Mouse (Mus musculus): ENCODE results near the gene P3h3. TPM values are rescaled to one million over a fixed set of nuclear protein-coding genes. Genes with fewer than 3 reads are reported as not detected.

The P3h3 gene
- polyA plus RNA-seq, 1 experiment = 1.1 TPM

DNA sequence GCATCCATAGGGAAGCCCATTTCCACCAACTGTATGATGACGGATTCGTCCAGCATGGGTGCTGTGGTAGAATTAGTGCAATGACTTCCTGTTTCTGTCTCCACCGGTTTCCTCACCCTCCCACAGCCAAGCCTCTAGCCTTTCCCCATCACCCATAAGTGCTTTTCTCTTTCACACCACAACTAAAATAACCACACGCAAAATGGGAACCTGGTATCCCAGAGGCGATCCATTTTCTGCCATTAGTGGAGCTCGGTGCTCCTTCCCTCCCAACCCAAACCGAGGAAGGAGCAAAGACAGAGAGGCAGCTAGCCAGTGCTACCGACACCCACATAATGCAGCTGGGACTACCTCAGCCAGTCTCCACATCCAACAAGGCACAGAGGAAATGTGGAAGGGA, 39.6 kb downstream of the P3h3 start:
- Histone ChIP-seq H3K36me3 (ENCODE audit: control insufficient read depth, insufficient read depth) (peaks cover 26% of the 10 kb centered on the region), H3K4me2 (ENCODE audit: low read depth) (no peak overlapping the region), H3K4me3 (no peak overlapping the region), H3ac (ENCODE audit: control insufficient read depth, insufficient read length) (no peak overlapping the region), H3K79me2 (ENCODE audit: control insufficient read depth, insufficient read depth) (peaks cover 9% of the 10 kb centered on the region), H3K27me3 (ENCODE audit: control insufficient read depth, insufficient read depth, insufficient read length) (no peaks in the 10 kb centered on the region)
- TF ChIP-seq E2F4 (IDR thresholded peaks at IDR 0.05; ENCODE audit: insufficient read depth) (no peak), CEBPB (IDR thresholded peaks at IDR 0.05; ENCODE audit: insufficient read depth, poor library complexity, severe bottlenecking) (no peak), MYOG (IDR thresholded peaks at IDR 0.05; ENCODE audit: control insufficient read depth in 1 of 3, insufficient read depth in 1 of 3, insufficient read length in 2 of 3, low read depth in 2 of 3) (no peak), SRF (IDR thresholded peaks at IDR 0.05; ENCODE audit: control insufficient read depth, insufficient read length, low read depth) (no peak), TCF3 (IDR thresholded peaks at IDR 0.05; ENCODE audit: insufficient read length, low read depth) (no peak), MAX (IDR thresholded peaks at IDR 0.05; ENCODE audit: low read depth) (no peak), REST (IDR thresholded peaks at IDR 0.05; ENCODE audit: insufficient read depth, insufficient read length) (no peak), USF1 (IDR thresholded peaks at IDR 0.05; ENCODE audit: low read depth) (no peak)

DNA sequence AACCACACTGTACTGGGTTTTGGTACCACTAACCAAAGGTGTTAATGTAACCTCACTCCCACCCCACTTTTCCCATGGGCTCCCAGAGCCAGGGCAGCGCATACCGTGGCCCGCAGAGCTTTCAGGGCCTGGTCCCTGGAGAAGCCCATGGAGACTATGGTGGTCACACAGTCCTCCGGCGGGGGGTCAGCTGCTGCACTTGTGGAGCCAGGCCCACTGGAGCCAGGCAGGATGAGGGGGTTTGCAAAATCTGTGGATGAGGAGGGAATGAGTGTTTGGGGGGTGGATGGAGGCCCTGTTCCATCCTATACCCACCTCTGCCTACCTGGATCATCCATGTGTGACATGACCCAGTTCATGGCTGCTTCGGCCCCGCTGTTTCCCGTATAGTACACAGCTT, 40.0 kb downstream of the P3h3 start:
- H3K4me3 ChIP-seq = no peak overlapping the region
- TF ChIP-seq MYOG (IDR thresholded peaks at IDR 0.05; ENCODE audit: control insufficient read depth in 1 of 3, insufficient read depth in 1 of 3, insufficient read length in 2 of 3, low read depth in 2 of 3) (no peak), SRF (IDR thresholded peaks at IDR 0.05; ENCODE audit: control insufficient read depth, insufficient read length, low read depth) (no peak), POLR2A (IDR thresholded peaks at IDR 0.05; ENCODE audit: insufficient read length, low read depth) (no peak), TCF3 (IDR thresholded peaks at IDR 0.05; ENCODE audit: insufficient read length, low read depth) (no peak), USF1 (IDR thresholded peaks at IDR 0.05; ENCODE audit: low read depth) (no peak), POLR2AphosphoS2 (IDR thresholded peaks at IDR 0.05; ENCODE audit: insufficient read length, low read depth) (no peak), TCF12 (IDR thresholded peaks at IDR 0.05; ENCODE audit: insufficient read depth, poor library complexity, severe bottlenecking) (no peak), E2F4 (IDR thresholded peaks at IDR 0.05; ENCODE audit: insufficient read depth) (no peak), CEBPB (IDR thresholded peaks at IDR 0.05; ENCODE audit: insufficient read depth, poor library complexity, severe bottlenecking) (no peak), REST (IDR thresholded peaks at IDR 0.05; ENCODE audit: insufficient read depth, insufficient read length) (no peak), MAX (IDR thresholded peaks at IDR 0.05; ENCODE audit: low read depth) (no peak), MYOD1 (IDR thresholded peaks at IDR 0.05; ENCODE audit: control insufficient read depth in 1 of 3, insufficient read length in 2 of 3, low read depth in 2 of 3) (no peak)
- H3K79me2 ChIP-seq (ENCODE audit: control insufficient read depth, insufficient read depth) = peaks cover 13% of the 10 kb centered on the region

DNA sequence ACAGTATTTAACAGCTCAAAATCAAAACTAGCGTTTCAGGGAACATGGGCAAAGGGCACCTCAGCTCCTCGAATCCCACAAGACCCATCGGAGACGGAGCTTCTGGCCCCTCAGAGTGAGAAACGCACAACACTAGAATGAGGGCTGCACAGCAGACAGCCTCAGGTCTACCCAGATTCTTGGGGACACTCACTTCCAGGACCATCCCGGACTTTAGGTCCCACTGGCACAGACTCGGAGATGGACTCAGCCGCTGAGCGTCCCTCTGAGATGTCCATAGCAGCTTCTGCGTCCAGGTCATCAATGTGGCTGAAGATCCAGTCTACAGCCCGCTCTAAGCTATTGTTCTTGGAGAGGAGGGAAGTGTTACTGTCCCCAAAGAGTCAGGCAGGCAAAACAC, 40.4 kb downstream of the P3h3 start:
- no peak overlapping the region for H3K4me2 ChIP-seq (ENCODE audit: low read depth)
- H3K79me2 ChIP-seq (ENCODE audit: control insufficient read depth, insufficient read depth) = peaks cover 18% of the 10 kb centered on the region
- no peak for TF ChIP-seq MYOD1 (IDR thresholded peaks at IDR 0.05; ENCODE audit: control insufficient read depth in 1 of 3, insufficient read length in 2 of 3, low read depth in 2 of 3)
- TF ChIP-seq CEBPB (IDR thresholded peaks at IDR 0.05; ENCODE audit: insufficient read depth, poor library complexity, severe bottlenecking) = no peak
- TF ChIP-seq MAX (IDR thresholded peaks at IDR 0.05; ENCODE audit: low read depth) = no peak
- no peak for TF ChIP-seq POLR2A (IDR thresholded peaks at IDR 0.05; ENCODE audit: insufficient read length, low read depth)
- TF ChIP-seq USF1 (IDR thresholded peaks at IDR 0.05; ENCODE audit: low read depth) = no peak
- TF ChIP-seq POLR2AphosphoS2 (IDR thresholded peaks at IDR 0.05; ENCODE audit: insufficient read length, low read depth) = no peak
- TF ChIP-seq TCF12 (IDR thresholded peaks at IDR 0.05; ENCODE audit: insufficient read depth, poor library complexity, severe bottlenecking) = no peak
- TF ChIP-seq SRF (IDR thresholded peaks at IDR 0.05; ENCODE audit: control insufficient read depth, insufficient read length, low read depth) = no peak
- no peak for TF ChIP-seq E2F4 (IDR thresholded peaks at IDR 0.05; ENCODE audit: insufficient read depth)
- TF ChIP-seq MYOG (IDR thresholded peaks at IDR 0.05; ENCODE audit: control insufficient read depth in 1 of 3, insufficient read depth in 1 of 3, insufficient read length in 2 of 3, low read depth in 2 of 3) = no peak
- TF ChIP-seq TCF3 (IDR thresholded peaks at IDR 0.05; ENCODE audit: insufficient read length, low read depth) = no peak
- no peak for TF ChIP-seq REST (IDR thresholded peaks at IDR 0.05; ENCODE audit: insufficient read depth, insufficient read length)
- H3K4me3 ChIP-seq = no peak overlapping the region
- no peaks in the 10 kb centered on the region for H3K27me3 ChIP-seq (ENCODE audit: control insufficient read depth, insufficient read depth, insufficient read length)
- H3K36me3 ChIP-seq (ENCODE audit: control insufficient read depth, insufficient read depth) = peaks cover 29% of the 10 kb centered on the region
- H3ac ChIP-seq (ENCODE audit: control insufficient read depth, insufficient read length) = no peak overlapping the region

More for the DNA sequence above, 40.0 kb downstream of the P3h3 start:
- no peaks in the 10 kb centered on the region for H3K27me3 ChIP-seq (ENCODE audit: control insufficient read depth, insufficient read depth, insufficient read length)
- peaks cover 26% of the 10 kb centered on the region for H3K36me3 ChIP-seq (ENCODE audit: control insufficient read depth, insufficient read depth)
- no peak overlapping the region for H3K4me2 ChIP-seq (ENCODE audit: low read depth)
- no peak overlapping the region for H3ac ChIP-seq (ENCODE audit: control insufficient read depth, insufficient read length)

DNA sequence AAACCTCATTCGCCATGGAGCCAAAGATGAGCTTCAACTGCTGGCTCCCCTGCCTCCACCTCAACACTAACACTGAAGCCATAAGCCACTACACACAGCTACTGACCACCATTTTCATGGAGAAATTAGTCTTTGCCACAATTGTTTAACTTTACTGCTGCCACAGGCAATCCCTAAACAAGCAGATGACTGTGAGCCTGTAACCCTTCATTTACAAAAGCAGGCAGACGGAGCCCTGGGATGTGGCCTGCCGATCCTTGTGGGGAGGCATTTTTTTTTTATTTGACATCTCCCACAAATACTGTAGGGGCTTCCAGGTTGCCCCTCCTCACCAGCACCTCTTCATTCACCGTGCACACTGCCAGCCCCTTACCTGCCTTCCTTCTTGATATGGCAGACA, 40.9 kb downstream of the P3h3 start:
- no peak for TF ChIP-seq E2F4 (IDR thresholded peaks at IDR 0.05; ENCODE audit: insufficient read depth)
- no peak for TF ChIP-seq MYOD1 (IDR thresholded peaks at IDR 0.05; ENCODE audit: control insufficient read depth in 1 of 3, insufficient read length in 2 of 3, low read depth in 2 of 3)
- TF ChIP-seq CEBPB (IDR thresholded peaks at IDR 0.05; ENCODE audit: insufficient read depth, poor library complexity, severe bottlenecking) = no peak
- no peak for TF ChIP-seq SRF (IDR thresholded peaks at IDR 0.05; ENCODE audit: control insufficient read depth, insufficient read length, low read depth)
- no peak for TF ChIP-seq MAX (IDR thresholded peaks at IDR 0.05; ENCODE audit: low read depth)
- TF ChIP-seq USF1 (IDR thresholded peaks at IDR 0.05; ENCODE audit: low read depth) = no peak
- no peak for TF ChIP-seq REST (IDR thresholded peaks at IDR 0.05; ENCODE audit: insufficient read depth, insufficient read length)
- no peak for TF ChIP-seq MYOG (IDR thresholded peaks at IDR 0.05; ENCODE audit: control insufficient read depth in 1 of 3, insufficient read depth in 1 of 3, insufficient read length in 2 of 3, low read depth in 2 of 3)
- no peak for TF ChIP-seq TCF12 (IDR thresholded peaks at IDR 0.05; ENCODE audit: insufficient read depth, poor library complexity, severe bottlenecking)
- no peak for TF ChIP-seq TCF3 (IDR thresholded peaks at IDR 0.05; ENCODE audit: insufficient read length, low read depth)
- TF ChIP-seq POLR2A (IDR thresholded peaks at IDR 0.05; ENCODE audit: insufficient read length, low read depth) = no peak
- TF ChIP-seq POLR2AphosphoS2 (IDR thresholded peaks at IDR 0.05; ENCODE audit: insufficient read length, low read depth) = no peak
- Histone ChIP-seq H3K4me3 (no peak overlapping the region), H3K4me2 (ENCODE audit: low read depth) (no peak overlapping the region), H3ac (ENCODE audit: control insufficient read depth, insufficient read length) (no peak overlapping the region), H3K79me2 (ENCODE audit: control insufficient read depth, insufficient read depth) (peaks cover 20% of the 10 kb centered on the region), H3K36me3 (ENCODE audit: control insufficient read depth, insufficient read depth) (peaks cover 28% of the 10 kb centered on the region), H3K27me3 (ENCODE audit: control insufficient read depth, insufficient read depth, insufficient read length) (no peaks in the 10 kb centered on the region)

All from myocyte (in vitro differentiated cells).